Mouse (Mus musculus): Measurements from ENCODE around the gene Tcf7l1.

GRCm38 (mm10) chr6:72690595-72690994 lies 98.5 kb downstream of the Tcf7l1 start:
- no peak for TF ChIP-seq CTCF (IDR thresholded peaks at IDR 0.05; ENCODE audit: borderline replicate concordance, control insufficient read depth, extremely low read depth, insufficient read depth, low read length, poor library complexity)
- no peak for TF ChIP-seq POLR2A (IDR thresholded peaks at IDR 0.05; ENCODE audit: control insufficient read depth, extremely low read depth, insufficient read depth, low read length, poor library complexity)

Data from thymus, adult 2 months (tissue).